Mouse (Mus musculus) forebrain, embryonic 16.5 days (tissue): ENCODE measurements around the gene Tenm2. TPM values are rescaled to one million over a fixed set of nuclear protein-coding genes. Genes with fewer than 3 reads are reported as not detected.

Source experiments
- ATAC-seq: fragments of 200-750 bp; cut with Nextera tagmentation; 2 replicates; pipeline ENCODE4 v1.8.0; 2017; ENCODE audit warnings: mild to moderate bottlenecking, moderate library complexity
- H3K27ac ChIP-seq: fragments of 300-500 bp; sonication (generic); 2 replicates; pipeline ENCODE4 v1.5.1; 2014; ENCODE audit warnings: low read length, control low read depth
- H3K27me3 ChIP-seq: fragments of 300-500 bp; sonication (generic); replicated peaks from 2 replicates; pipeline ENCODE4 v1.6.1; 2014; ENCODE audit warnings: low read length; ENCODE audit not compliant: control insufficient read depth, insufficient read depth
- H3K36me3 ChIP-seq: fragments of 300-500 bp; sonication (generic); 2 replicates; pipeline ENCODE4 v1.6.1; 2014; ENCODE audit not compliant: control insufficient read depth, insufficient read depth
- H3K4me1 ChIP-seq: fragments of 300-500 bp; sonication (generic); replicated peaks from 2 replicates; pipeline ENCODE4 v1.6.1; 2014; ENCODE audit warnings: low read length; ENCODE audit not compliant: control insufficient read depth, insufficient read depth
- H3K4me2 ChIP-seq: fragments of 300-500 bp; sonication (generic); 2 replicates; pipeline ENCODE4 v1.6.1; 2014; ENCODE audit warnings: mild to moderate bottlenecking, low read length, control low read depth
- H3K4me3 ChIP-seq: fragments of 300-500 bp; sonication (generic); replicated peaks from 2 replicates; pipeline ENCODE4 v1.5.1; 2014; ENCODE audit warnings: mild to moderate bottlenecking, low read length, control low read depth
- H3K9ac ChIP-seq: fragments of 300-500 bp; sonication (generic); replicated peaks from 2 replicates; pipeline ENCODE4 v1.6.1; 2014; ENCODE audit warnings: low read depth, low read length, control low read depth
- H3K9me3 ChIP-seq: fragments of 300-500 bp; sonication (generic); 2 replicates; pipeline ENCODE4 v1.6.1; 2016; ENCODE audit warnings: low read length; ENCODE audit not compliant: control insufficient read depth
- WGBS: fragments of 180-500 bp; shearing (Covaris S2); extraction: QIAGEN DNeasy Blood & Tissue Kit; methylation state at CpG from one replicate; pipeline ENCODE4 v1.1.7; 2014; 5-methylcytosine and 5-hydroxymethylcytosine counted together
- polyA plus RNA-seq: library from polyadenylated mRNA; unstranded; fragments of >200 nt; fragmentation: Nextera tagmentation; extraction: Ambion mirVana; gene quantifications from 2 replicates; pipeline ENCODE4 v1.2.1, GENCODE M21; 2015

The Tenm2 gene
- polyA plus RNA-seq, 1 experiment from 2014 or later: 58.7 TPM

DNA sequence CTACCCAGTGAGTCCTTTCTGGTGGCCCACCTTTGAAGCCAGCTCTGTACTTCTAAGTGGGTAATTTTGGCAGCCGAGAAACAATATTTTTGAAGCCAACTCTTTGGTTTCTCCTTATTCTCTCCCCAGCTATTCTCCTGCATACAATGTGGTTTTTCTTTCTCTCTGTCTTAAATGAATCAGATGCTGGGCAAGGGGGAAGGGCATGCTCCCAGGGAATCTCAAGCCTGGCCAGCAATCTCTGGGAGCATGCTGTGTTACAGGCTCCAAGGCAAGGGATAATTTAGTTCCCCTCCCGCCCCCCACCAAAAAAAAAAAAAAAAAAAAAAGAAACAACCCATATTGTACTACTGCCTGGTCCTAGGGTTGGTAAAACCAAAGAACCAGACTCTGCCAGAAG, 1112.5 kb downstream of the Tenm2 start:
- H3K36me3 ChIP-seq: no peaks in the 10 kb centered on the region
- no peak overlapping the region for H3K27ac ChIP-seq
- H3K4me3 ChIP-seq: no peak overlapping the region
- H3K9me3 ChIP-seq: no peaks in the 10 kb centered on the region
- no peak for ATAC-seq
- no peaks in the 10 kb centered on the region for H3K27me3 ChIP-seq
- peaks cover 16% of the 10 kb centered on the region for H3K4me1 ChIP-seq
- WGBS: 22% methylated on average over 2 of the region's 2 CpGs
- H3K9ac ChIP-seq: no peak overlapping the region
- no peak overlapping the region for H3K4me2 ChIP-seq

DNA sequence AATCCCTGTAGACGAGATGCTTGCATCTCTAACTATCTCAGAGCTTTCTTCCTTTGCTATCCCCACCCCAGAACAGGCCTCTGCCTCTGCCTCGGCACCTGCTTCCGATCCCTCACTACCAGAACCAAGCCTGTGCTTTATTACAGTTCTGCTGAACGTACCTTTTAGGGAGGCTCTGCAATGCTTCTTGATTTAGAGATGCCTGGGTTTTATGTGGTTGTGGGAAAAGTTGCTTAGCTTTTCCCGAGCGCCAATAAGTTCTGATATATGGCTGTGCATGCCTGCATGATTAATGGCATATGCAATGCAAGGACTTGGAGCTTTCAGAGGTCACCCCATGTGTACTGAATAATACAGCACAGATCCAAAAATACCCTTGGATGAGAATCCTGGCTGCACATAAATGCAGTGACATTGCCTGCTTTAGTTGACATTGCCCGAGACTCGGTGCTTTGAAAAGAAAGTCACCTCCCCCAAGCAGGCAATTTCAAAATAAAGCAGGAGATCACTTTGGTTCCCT, 1114.3 kb downstream of the Tenm2 start:
- ATAC-seq: peak; percentile 24; the same call in 1 of the 2 replicates
- Histone ChIP-seq H3K36me3 (no peaks in the 10 kb centered on the region), H3K4me2 (no peak overlapping the region), H3K27me3 (no peaks in the 10 kb centered on the region), H3K4me1 (peaks cover 16% of the 10 kb centered on the region), H3K4me3 (no peak overlapping the region), H3K9me3 (no peaks in the 10 kb centered on the region), H3K27ac (peak overlapping the region; percentile 41; the same call in 1 of the 2 replicates), H3K9ac (no peak overlapping the region)
- 28% methylated on average over 8 of the region's 8 CpGs for WGBS

DNA sequence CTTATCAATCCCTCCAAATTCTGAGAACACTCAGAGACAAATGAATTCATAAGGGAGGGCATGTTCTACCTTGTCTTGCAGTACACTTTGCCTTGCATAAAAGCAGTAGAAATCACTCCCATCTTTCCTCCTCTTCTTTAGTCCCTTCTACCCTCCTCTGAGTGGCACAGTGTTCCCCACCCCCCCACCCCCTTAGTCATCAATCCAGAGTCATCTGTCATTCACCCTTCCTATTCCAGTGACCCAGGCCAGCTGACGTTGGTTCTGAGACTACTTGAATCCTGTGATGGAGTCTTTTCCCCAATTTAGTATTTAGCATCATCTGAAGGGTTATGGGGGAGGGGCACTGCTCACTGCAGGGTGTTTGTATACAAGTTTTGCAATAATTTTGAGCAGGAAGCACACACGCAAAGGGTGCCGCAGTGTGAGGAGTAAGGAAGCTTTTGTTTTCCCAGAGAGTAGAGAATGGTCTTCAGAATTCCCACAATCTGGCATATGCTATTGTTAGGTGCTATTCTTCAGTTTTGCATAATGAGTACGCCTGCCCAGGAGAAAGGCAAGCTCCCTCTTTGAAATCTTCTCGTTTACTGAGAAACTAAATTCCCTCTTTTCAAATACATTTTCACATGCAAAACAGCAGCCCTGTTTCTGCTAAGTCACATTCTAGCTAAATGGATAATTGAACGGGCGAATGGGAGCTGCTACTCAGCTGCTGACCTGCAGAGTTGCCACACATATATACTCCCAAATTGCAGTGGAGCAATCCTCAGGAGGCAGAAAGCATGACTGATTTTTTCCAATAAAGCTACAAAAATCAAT, 1115.0 kb downstream of the Tenm2 start:
- peak overlapping the region; percentile 41; the same call in 1 of the 2 replicates for H3K27ac ChIP-seq
- peaks cover 16% of the 10 kb centered on the region for H3K4me1 ChIP-seq
- H3K9me3 ChIP-seq: no peaks in the 10 kb centered on the region
- no peak overlapping the region for H3K4me3 ChIP-seq
- WGBS: 5% methylated on average over 7 of the region's 7 CpGs
- ATAC-seq: peak; percentile 59
- no peaks in the 10 kb centered on the region for H3K27me3 ChIP-seq
- peak overlapping the region; percentile 21 for H3K4me2 ChIP-seq
- no peak overlapping the region for H3K9ac ChIP-seq
- no peaks in the 10 kb centered on the region for H3K36me3 ChIP-seq

DNA sequence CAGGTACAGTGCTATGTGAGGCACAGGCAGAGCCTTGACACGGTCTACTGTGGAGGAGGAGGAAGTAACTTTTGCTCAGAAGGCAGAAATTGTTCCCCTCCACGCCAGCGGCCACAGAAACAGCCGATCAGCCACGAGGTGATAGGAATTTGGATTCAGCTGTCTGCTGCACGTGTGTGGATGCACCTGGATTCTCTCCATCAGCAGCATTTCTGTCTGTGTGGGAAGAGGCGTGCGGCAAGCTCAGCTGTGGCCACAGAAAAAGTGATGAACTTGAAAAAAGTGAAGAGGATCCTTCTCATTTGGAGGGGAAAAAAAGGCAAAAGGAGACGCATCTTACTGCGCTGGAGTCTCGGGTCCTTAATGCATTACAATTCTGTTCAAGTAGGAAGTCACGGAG, 1122.4 kb downstream of the Tenm2 start:
- WGBS: 89% methylated on average over 12 of the region's 12 CpGs

DNA sequence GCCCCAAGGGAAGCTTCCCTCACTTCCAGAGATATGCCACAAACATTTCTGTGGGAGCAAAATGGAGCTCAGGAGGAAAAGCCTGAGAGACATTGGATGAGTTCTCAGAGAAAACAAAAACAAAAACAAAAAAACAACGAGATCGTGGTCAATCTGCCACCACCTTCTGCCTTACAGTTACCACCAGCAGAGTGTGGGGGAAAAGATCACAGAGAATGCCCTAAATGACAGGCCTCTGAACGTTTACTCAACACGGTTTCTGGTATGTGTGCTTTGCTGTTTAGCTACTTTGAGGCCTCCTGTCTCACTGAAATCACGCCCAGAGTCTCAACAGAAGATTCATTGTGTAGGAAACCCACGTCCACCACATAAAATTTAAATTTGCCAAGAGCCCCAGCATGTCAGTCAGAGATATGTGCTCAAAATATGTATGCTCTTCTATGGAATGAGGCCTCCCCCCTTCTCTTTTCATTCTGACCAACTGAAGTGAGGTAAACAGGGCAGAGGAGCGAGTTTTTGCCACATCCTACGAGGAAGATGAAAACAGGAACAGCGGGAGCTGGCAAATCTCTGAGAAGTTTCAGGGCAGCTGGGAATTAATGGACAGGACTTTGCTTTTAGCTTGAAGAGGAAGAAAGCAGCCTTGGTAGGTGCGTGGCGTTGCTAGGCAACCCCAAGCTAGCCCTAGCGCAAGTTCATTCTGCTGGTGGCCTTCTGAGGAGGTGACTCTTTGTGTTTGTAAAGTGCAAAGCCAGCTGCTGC, 1126.6 kb downstream of the Tenm2 start:
- Histone ChIP-seq H3K27me3 (no peaks in the 10 kb centered on the region), H3K9me3 (no peaks in the 10 kb centered on the region)
- WGBS: 15% methylated on average over 12 of the region's 12 CpGs

More for the DNA sequence above, 1122.4 kb downstream of the Tenm2 start:
- no peaks in the 10 kb centered on the region for H3K36me3 ChIP-seq
- no peak overlapping the region for H3K27ac ChIP-seq
- no peaks in the 10 kb centered on the region for H3K27me3 ChIP-seq
- ATAC-seq: no peak
- no peak overlapping the region for H3K9ac ChIP-seq
- no peak overlapping the region for H3K4me3 ChIP-seq
- no peak overlapping the region for H3K4me2 ChIP-seq
- H3K9me3 ChIP-seq: no peaks in the 10 kb centered on the region
- peaks cover 12% of the 10 kb centered on the region for H3K4me1 ChIP-seq

DNA sequence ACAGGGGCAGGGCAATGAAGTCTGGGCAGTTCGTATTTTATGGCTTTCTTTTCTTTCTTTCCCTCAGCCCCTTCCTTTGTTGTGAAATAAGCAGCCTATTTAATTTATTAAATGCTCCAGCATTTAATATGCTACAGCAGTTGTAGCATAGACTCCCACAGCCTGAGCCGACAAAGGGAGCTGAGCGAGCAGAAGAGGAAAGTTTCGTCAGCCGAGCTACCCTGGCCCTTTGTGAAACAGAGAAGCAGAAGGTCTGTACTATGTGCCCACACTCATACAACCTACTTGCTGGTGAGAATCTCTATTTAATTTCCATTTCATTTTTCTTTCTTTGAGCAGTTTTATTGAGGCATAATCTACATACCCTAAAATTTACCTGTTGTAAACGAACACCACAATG, 1127.9 kb downstream of the Tenm2 start:
- Histone ChIP-seq H3K9ac (no peak overlapping the region), H3K4me1 (peaks cover 28% of the 10 kb centered on the region), H3K4me3 (no peak overlapping the region), H3K27me3 (no peaks in the 10 kb centered on the region), H3K9me3 (no peaks in the 10 kb centered on the region), H3K27ac (no peak overlapping the region), H3K4me2 (no peak overlapping the region), H3K36me3 (no peaks in the 10 kb centered on the region)
- 48% methylated on average over 6 of the region's 6 CpGs for WGBS
- ATAC-seq: no peak

More for the DNA sequence above, 1126.6 kb downstream of the Tenm2 start:
- H3K4me2 ChIP-seq: no peak overlapping the region
- peak overlapping the region; percentile 37; the same call in 1 of the 2 replicates for H3K27ac ChIP-seq
- peaks cover 20% of the 10 kb centered on the region for H3K4me1 ChIP-seq
- H3K4me3 ChIP-seq: no peak overlapping the region
- H3K9ac ChIP-seq: no peak overlapping the region
- ATAC-seq: peak; percentile 66; the same call in 1 of the 2 replicates
- H3K36me3 ChIP-seq: no peaks in the 10 kb centered on the region

DNA sequence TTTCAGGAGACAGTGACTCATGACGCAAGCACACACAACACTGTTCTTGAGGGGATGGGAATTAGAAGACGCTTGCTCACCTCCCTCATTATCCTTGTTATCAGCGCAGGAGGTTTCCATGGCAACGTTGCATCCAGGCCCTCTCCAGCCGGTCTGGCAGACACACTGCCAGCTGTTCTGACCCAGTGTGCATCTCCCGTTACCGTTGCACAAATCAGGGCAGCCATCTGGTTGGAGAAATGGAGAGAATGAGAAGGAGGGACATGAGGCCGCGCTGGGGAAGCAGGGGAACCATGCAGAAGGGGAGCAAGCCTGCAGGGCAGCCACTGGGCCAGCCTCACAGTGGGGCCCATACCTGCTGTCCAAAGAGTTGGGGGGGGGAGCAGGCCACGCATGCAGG, 1129.1 kb downstream of the Tenm2 start:
- no peaks in the 10 kb centered on the region for H3K27me3 ChIP-seq
- H3K4me2 ChIP-seq: no peak overlapping the region
- H3K36me3 ChIP-seq: no peaks in the 10 kb centered on the region
- no peak overlapping the region for H3K9ac ChIP-seq
- no peak overlapping the region for H3K4me3 ChIP-seq
- H3K4me1 ChIP-seq: peaks cover 28% of the 10 kb centered on the region
- ATAC-seq: peak; percentile 54
- H3K27ac ChIP-seq: no peak overlapping the region
- H3K9me3 ChIP-seq: no peaks in the 10 kb centered on the region
- 23% methylated on average over 10 of the region's 10 CpGs for WGBS

DNA sequence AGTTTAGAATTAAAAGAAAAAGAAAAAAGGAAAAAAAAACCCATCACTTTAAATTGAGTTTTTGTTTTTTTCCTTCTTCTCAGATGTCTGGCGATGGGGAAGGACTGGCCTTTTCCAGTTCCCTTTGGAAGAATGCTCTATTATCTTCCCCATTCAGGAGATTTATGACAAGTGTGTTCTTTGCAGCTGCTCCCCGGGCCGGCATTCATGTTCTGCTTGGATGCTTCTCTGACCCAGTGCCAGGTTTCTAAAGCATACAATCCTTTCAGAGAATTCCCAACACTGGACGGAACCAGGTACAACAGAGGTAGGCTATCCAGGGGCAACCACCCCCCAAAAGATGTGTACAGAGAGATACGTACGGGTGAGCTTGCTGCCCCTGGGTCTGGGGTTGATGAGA, 1132.2 kb downstream of the Tenm2 start:
- Histone ChIP-seq H3K27me3 (no peaks in the 10 kb centered on the region), H3K4me3 (no peak overlapping the region), H3K9me3 (no peaks in the 10 kb centered on the region), H3K27ac (no peak overlapping the region), H3K36me3 (no peaks in the 10 kb centered on the region), H3K9ac (no peak overlapping the region), H3K4me2 (no peak overlapping the region), H3K4me1 (peaks cover 16% of the 10 kb centered on the region)
- no peak for ATAC-seq
- 19% methylated on average over 6 of the region's 6 CpGs for WGBS

DNA sequence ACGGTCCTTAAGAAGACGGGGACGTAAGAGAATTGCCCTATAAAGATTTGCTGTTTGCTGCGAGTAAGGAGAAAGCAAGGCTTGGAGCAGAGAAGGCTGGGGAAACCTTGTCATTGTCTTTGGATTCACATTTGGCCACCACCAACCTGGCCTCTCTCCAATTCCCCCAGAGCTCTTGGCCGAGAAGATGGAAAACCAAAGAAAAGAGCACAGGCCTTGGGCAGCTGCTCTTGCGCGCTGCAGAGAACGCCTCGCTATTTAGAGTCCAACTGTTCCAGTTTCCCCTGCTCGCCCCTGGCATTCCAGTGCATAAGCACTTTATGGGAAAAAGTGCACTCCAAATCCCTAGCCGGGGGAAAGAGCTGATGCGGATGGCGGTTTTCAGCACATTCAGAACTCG, 1139.5 kb downstream of the Tenm2 start:
- WGBS: 40% methylated on average over 14 of the region's 14 CpGs
- Histone ChIP-seq H3K4me1 (peaks cover 8% of the 10 kb centered on the region), H3K36me3 (no peaks in the 10 kb centered on the region), H3K9me3 (no peaks in the 10 kb centered on the region), H3K9ac (no peak overlapping the region), H3K27me3 (no peaks in the 10 kb centered on the region), H3K27ac (no peak overlapping the region), H3K4me2 (no peak overlapping the region), H3K4me3 (no peak overlapping the region)
- peak; percentile 81 for ATAC-seq
